Mouse (Mus musculus) myocyte (in vitro differentiated cells): ENCODE data around the gene Rnf19b.

Source experiments
- CEBPB ChIP-seq: IDR thresholded peaks from 2 replicates; pipeline ENCODE4 v1.6.1; 2011; ENCODE audit warnings: mild to moderate bottlenecking, moderate library complexity; ENCODE audit not compliant: poor library complexity, insufficient read depth, severe bottlenecking
- E2F4 ChIP-seq: IDR thresholded peaks from one replicate; pipeline ENCODE4 v1.6.1; 2011; ENCODE audit warnings: mild to moderate bottlenecking, control low read depth, moderate library complexity; ENCODE audit not compliant: insufficient read depth
- MAX ChIP-seq: IDR thresholded peaks from one replicate; pipeline ENCODE4 v1.6.1; 2011; ENCODE audit warnings: low read depth, mild to moderate bottlenecking, control low read depth
- MYOD1 ChIP-seq, 3 experiments: IDR thresholded peaks; one replicate each; pipeline ENCODE4 v1.6.1; 2011; ENCODE audit warnings: control low read depth in 2 of 3, low read depth in 2 of 3, mild to moderate bottlenecking in 2 of 3, moderate library complexity in 1 of 3; ENCODE audit not compliant: insufficient read length in 2 of 3, control insufficient read depth in 1 of 3
- MYOG ChIP-seq, 3 experiments: IDR thresholded peaks; one replicate each; pipeline ENCODE4 v1.6.1; 2011; ENCODE audit warnings: control low read depth in 2 of 3, low read depth in 2 of 3, mild to moderate bottlenecking in 2 of 3; ENCODE audit not compliant: insufficient read length in 2 of 3, control insufficient read depth in 1 of 3, insufficient read depth in 1 of 3
- POLR2A ChIP-seq: IDR thresholded peaks from one replicate; pipeline ENCODE4 v1.6.1; 2011; ENCODE audit warnings: low read depth, mild to moderate bottlenecking, control low read depth, moderate library complexity; ENCODE audit not compliant: insufficient read length
- POLR2AphosphoS2 ChIP-seq: IDR thresholded peaks from one replicate; pipeline ENCODE4 v1.6.1; 2011; ENCODE audit warnings: low read depth, control low read depth; ENCODE audit not compliant: insufficient read length
- REST ChIP-seq: IDR thresholded peaks from one replicate; pipeline ENCODE4 v1.6.1; 2011; ENCODE audit warnings: mild to moderate bottlenecking, control low read depth, moderate library complexity; ENCODE audit not compliant: insufficient read depth, insufficient read length
- SRF ChIP-seq: IDR thresholded peaks from one replicate; pipeline ENCODE4 v1.6.1; 2011; ENCODE audit warnings: low read depth; ENCODE audit not compliant: control insufficient read depth, insufficient read length
- TCF12 ChIP-seq: IDR thresholded peaks from one replicate; pipeline ENCODE4 v1.6.1; 2011; ENCODE audit warnings: mild to moderate bottlenecking, control low read depth; ENCODE audit not compliant: poor library complexity, insufficient read depth, severe bottlenecking
- TCF3 ChIP-seq: IDR thresholded peaks from one replicate; pipeline ENCODE4 v1.6.1; 2011; ENCODE audit warnings: low read depth, control low read depth; ENCODE audit not compliant: insufficient read length
- USF1 ChIP-seq: IDR thresholded peaks from one replicate; pipeline ENCODE4 v1.6.1; 2011; ENCODE audit warnings: low read depth, mild to moderate bottlenecking, control low read depth, moderate library complexity

- TF ChIP-seq MAX: no peak
- TF ChIP-seq POLR2AphosphoS2: no peak
- no peak for TF ChIP-seq POLR2A
- no peak for TF ChIP-seq CEBPB
- no peak for TF ChIP-seq TCF12
- no peak for TF ChIP-seq SRF
- TF ChIP-seq E2F4: no peak
- no peak for TF ChIP-seq MYOG (IDR thresholded peaks at IDR 0.05; ENCODE audit: control insufficient read depth in 1 of 3, insufficient read depth in 1 of 3, insufficient read length in 2 of 3, low read depth in 2 of 3)
- TF ChIP-seq MYOD1 (IDR thresholded peaks at IDR 0.05; ENCODE audit: control insufficient read depth in 1 of 3, insufficient read length in 2 of 3, low read depth in 2 of 3): no peak
- no peak for TF ChIP-seq USF1
- no peak for TF ChIP-seq TCF3
- no peak for TF ChIP-seq REST
Measured at GRCm38 (mm10) chr4:129122107-129122506, 64.0 kb downstream of the Rnf19b start.
